ENCODE assay signal across 19 mouse cellular contexts in the genomic region with DNA sequence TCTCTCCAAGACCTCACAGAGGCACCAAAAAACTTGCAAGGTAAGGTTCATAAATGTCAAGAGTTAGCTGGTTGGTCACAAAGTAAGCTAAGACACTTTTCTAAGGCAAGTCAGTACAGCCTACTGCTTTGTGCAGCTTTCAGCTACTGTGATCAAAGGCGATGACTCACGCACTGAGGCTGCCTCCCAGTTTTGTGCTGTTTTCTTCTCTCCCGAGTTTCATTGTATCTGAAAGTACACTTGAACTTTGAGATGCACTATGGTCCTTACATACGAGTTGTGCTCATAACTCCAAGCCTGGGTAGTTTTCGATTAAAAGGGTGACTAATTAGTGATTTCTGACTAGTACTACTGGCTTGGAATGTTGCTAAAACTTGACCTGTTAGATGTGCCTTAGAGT. TPM values are rescaled to one million over a fixed set of nuclear protein-coding genes. Genes with fewer than 3 reads are reported as not detected.
DNase-seq lines count a peak whose midpoint lies in the region; ATAC-seq lines count a peak whose summit lies in the region.
"Had no signal": no experiment of that assay in that cellular context is flagged by ENCODE, and none has a peak within 500 bp of the region (broad histone marks: within the 10 kb centered on the region; RNA-seq: fewer than 3 reads in every experiment).

No protein-coding gene starts in this region.

- H3K4me3 ChIP-seq in forebrain, embryonic 16.5 days (replicated peaks; ENCODE audit: low read length): no peak overlapping the region
- H3K4me3 ChIP-seq: limb, embryonic 13.5 days; liver, embryonic 15.5 days; midbrain, embryonic 10.5 days had no signal

- H3K4me2 ChIP-seq in forebrain, embryonic 16.5 days (ENCODE audit: low read length): no peak overlapping the region
- H3K4me2 ChIP-seq: heart, embryonic 11.5 days; limb, embryonic 13.5 days; liver, embryonic 15.5 days had no signal

- H3K27me3 ChIP-seq in forebrain, embryonic 16.5 days (replicated peaks; ENCODE audit: control insufficient read depth, insufficient read depth, low read length): no peaks in the 10 kb centered on the region

- WGBS in forebrain, embryonic 16.5 days: 60% methylated on average over 5 of the region's 5 CpGs

- peak; percentile 64 for DNase-seq in kidney, adult 9 months
- DNase-seq in kidney, postnatal 25 days: no peak
- DNase-seq in T-cell, adult 2 months (ENCODE audit: low spot score): peak; percentile 21
- DNase-seq in naive thymus-derived CD4-positive, alpha-beta T cell, adult 2 months (ENCODE audit: low read depth): peak; percentile 27
- no peak for DNase-seq in cerebellum, adult 9-10 months
- no peak for DNase-seq in ovary, postnatal 14 days (ENCODE audit: low spot score)
- DNase-seq: cerebellum, adult 11-12 months; gastrocnemius, postnatal 14 days; heart, postnatal 4 days; lung, postnatal 10 days; thymus, postnatal 36 days had no signal

- no peak overlapping the region for H3K27ac ChIP-seq in forebrain, embryonic 16.5 days (ENCODE audit: low read length)
- H3K27ac ChIP-seq: hindbrain, postnatal 0 days; limb, embryonic 13.5 days; liver, embryonic 15.5 days; midbrain, embryonic 10.5 days had no signal

- H3K4me1 ChIP-seq in forebrain, embryonic 16.5 days (replicated peaks; ENCODE audit: control insufficient read depth, insufficient read depth, low read length): no peaks in the 10 kb centered on the region
- H3K4me1 ChIP-seq: limb, embryonic 13.5 days; liver, embryonic 15.5 days; midbrain, embryonic 10.5 days had no signal

- H3K9me3 ChIP-seq in forebrain, embryonic 16.5 days (ENCODE audit: control insufficient read depth, low read length): no peaks in the 10 kb centered on the region
- H3K9me3 ChIP-seq: limb, embryonic 13.5 days; liver, embryonic 15.5 days; midbrain, embryonic 10.5 days had no signal

- no peaks in the 10 kb centered on the region for H3K36me3 ChIP-seq in forebrain, embryonic 16.5 days (ENCODE audit: control insufficient read depth, insufficient read depth)
- H3K36me3 ChIP-seq: limb, embryonic 13.5 days; liver, embryonic 15.5 days; midbrain, embryonic 10.5 days had no signal

- ATAC-seq in CD4-positive, CD25-positive, alpha-beta regulatory T cell, adult 4 months: peak; percentile 75
- no peak for ATAC-seq in forebrain, embryonic 16.5 days
- ATAC-seq: forebrain, embryonic 14.5 days; hindbrain, postnatal 0 days had no signal

- H3K9ac ChIP-seq in forebrain, embryonic 16.5 days (replicated peaks; ENCODE audit: low read depth, low read length): no peak overlapping the region
- H3K9ac ChIP-seq: limb, embryonic 13.5 days; liver, embryonic 15.5 days had no signal

RNA-seq across cellular contexts. Expression of gene Phactr2, which starts 7.3 kb away (rescaled TPM):
- 1 to 10 TPM; 2.3 to 3.2 TPM for polyA plus RNA-seq in CD4-positive, CD25-positive, alpha-beta regulatory T cell, adult 4 months (2017; shearing (Covaris generic))
- 8.1 and 9.4 TPM in 2 replicates for polyA plus RNA-seq in forebrain, embryonic 16.5 days (2015; fragmentation: Nextera tagmentation; extraction: Ambion mirVana)

RNA-seq across cellular contexts. Expression of gene Fuca2, which starts 32.4 kb away (rescaled TPM):
- 10 to 100 TPM; 59.1 to 63.2 TPM for polyA plus RNA-seq in CD4-positive, CD25-positive, alpha-beta regulatory T cell, adult 4 months (2017; shearing (Covaris generic))
- 22.4 and 33.1 TPM in 2 replicates for polyA plus RNA-seq in forebrain, embryonic 16.5 days (2015; fragmentation: Nextera tagmentation; extraction: Ambion mirVana)

Comparison
In these comparisons a context has a peak if more than half of its experiments do, and no peak if none do; other contexts are left out.
1. DNase-seq: peak in kidney, adult 9 months (single experiment), T-cell, adult 2 months (single experiment) and naive thymus-derived CD4-positive, alpha-beta T cell, adult 2 months (single experiment); none in kidney, postnatal 25 days (0 of 2), cerebellum, adult 9-10 months (single experiment) and ovary, postnatal 14 days (single experiment).